Mouse (Mus musculus): Measurements from ENCODE around the gene Spint2.
"Not testable (repeated sequence)": the region's sequence is repeated elsewhere in the genome, so short reads cannot be mapped to it uniquely, and the experiment has no call there.

Spint2 gene

DNA sequence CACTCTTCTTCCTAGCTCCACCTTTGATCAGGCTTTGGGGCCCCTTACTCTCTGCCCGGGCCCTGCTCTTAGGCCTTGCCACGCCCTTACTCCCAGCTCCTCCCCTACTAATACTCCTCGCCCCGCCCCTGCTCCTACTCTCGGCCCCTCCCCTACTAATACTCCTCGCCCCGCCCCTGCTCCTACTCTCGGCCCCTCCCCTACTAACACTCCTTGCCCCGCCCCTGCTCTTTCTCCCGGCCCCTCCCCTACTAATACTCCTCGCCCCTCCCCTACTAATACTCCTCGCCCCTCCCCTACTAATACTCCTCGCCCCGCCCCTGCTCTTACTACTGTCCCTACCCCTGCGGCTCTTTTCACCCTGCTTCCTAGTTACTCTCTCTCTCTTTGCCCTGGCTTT, 70.7 kb downstream of the Spint2 start:
- DNase-seq (ENCODE audit: low read depth in 2 of 2, low spot score in 2 of 2) = not testable (repeated sequence)
